Mouse (Mus musculus): ENCODE data around the gene Reln.
A peak's percentile ranks its signal among the peaks of the same experiment; 100 is the strongest.

Gene Reln

DNA sequence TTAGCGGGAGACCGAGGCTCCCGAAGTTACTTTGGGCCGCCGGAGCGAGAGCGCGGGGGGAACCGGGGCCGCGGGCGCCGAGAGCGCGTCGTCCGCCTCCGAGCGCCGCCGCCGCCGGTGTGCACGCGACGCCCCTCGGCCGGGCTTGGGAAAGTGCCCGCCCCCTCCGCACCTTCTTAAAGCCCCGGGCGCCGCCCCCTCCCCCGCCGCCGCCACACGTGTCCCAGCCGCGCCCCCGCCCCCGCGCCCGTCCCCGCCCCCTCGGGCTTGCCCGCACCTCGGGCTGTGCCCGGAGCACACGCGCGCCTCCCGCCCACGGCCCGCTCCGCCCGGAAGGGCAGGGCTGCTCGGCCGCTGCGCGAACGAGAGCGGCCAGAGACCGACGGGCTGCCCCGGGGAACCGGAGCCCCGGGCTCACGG lies at the start of gene Reln:
Reln (minus strand) TSS at position 147 of the 420 bp plus-strand sequence.
- DNase-seq (ENCODE audit: low spot score in 2 of 2): peak in 1 of 2 experiments; percentile 17

DNA sequence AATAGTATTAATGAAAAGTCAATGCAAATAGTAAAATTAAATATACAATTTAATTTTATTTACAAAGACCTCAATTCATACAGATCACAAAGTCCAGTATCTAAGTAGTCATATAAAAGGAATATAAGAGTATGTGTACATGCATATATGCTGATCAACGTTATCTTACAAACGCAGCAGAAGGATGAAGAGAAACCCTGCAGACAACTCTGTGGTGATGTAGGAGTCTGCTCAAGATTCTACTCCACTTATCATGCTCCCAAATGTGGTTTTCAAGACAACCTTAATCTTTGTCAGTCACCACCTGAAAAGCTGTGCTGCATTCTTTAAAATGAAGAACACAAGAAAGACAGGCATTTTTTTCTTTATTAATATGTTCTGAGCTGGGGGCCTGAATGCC lies 44.0 kb upstream of the Reln start:
- DNase-seq (ENCODE audit: low spot score in 2 of 2): no peak

DNA sequence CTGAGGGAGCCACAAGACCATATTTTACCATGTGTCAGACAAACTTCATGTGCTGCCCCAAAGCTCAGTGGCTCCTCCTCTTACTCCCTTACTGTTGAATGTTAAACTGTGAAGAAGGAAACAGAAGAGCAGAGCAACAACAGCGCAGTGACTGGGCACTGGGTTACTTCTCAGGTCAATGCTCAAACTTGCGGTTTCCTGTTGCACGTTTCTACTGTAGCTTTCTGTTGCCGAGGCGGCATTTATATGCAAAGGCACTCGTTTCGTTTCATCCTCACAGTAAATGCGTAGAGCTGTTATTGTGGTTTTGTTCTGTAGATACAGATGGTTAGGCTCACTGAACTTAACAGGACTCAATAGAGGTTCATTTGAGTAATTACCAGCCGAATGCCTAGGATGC lies 16.0 kb upstream of the Reln start:
- no peak for DNase-seq (ENCODE audit: low spot score in 2 of 2)

DNA sequence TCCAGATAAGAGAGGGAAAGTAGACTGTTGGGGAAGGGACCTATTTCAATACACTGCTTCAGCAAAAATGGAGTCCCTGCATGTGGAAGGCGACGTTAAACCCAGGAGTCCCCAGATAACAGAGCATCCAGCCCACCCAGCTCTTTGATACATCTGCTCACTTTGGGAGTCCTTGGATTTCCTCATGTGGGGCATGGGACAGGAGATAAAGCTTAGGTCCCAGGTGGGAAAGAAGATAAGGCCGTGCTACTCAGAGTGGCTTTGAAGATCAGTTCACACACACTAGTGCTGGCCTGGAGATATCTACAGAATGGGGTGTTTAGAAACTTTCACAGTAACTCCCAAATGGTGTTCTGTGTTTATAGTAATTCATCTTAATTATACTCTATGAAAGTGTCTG lies 3.9 kb upstream of the Reln start:
- no peak for DNase-seq (ENCODE audit: low spot score in 2 of 2)

DNA sequence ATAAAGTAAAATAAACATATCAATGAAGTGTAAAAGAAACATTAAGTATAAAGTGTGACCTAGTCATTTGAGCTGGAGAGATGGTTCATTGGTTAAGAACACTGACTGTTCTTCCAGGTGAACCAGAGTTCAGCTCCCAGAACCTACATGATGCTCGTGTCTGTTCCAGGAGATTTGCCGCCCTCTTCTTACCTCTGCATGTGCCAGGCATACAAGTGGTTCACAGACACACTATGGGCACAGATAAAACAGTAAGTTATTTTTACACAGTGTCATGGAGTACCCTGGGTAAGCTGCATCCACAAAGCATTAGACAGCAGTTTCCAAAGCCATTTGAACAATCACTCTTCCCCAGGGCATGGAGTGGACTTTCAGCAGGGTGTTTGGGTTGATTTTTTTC lies 3.2 kb upstream of the Reln start:
- DNase-seq (ENCODE audit: low spot score in 2 of 2): no peak

DNA sequence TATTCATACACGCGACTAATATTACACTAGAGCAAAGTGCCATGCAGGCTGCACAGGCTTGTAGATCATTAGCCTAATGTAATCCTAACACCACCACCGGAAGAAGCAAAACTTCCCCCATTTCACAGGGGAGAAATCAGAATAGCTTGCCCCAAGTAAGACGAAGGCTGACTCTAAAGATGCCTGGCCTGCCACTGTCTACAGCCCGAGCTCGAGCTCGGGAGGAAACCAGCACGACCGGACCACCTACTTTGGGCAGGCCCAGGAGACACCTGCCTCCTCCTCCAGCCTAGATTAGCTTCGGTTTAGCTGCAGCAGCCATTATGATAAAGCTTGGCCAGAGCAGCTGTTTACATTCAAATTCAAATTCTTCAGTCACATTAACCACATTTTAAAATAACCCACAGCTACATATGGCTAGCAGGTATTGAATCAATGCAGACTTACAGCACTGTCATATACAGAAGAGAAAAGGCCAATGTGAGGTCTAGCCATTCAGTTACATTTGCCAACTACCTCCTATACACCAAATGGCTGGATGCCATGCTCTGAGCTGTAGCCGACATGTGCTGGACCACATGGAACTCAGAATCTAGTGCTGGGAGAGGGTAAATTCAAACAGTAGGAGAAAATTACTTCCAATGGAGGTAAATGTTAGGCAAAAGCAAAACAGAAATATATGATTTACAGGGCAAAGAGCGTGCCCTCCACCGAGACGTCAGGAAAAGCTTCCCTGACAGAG lies 1.6 kb upstream of the Reln start:
- DNase-seq (ENCODE audit: low spot score in 2 of 2): no peak

DNA sequence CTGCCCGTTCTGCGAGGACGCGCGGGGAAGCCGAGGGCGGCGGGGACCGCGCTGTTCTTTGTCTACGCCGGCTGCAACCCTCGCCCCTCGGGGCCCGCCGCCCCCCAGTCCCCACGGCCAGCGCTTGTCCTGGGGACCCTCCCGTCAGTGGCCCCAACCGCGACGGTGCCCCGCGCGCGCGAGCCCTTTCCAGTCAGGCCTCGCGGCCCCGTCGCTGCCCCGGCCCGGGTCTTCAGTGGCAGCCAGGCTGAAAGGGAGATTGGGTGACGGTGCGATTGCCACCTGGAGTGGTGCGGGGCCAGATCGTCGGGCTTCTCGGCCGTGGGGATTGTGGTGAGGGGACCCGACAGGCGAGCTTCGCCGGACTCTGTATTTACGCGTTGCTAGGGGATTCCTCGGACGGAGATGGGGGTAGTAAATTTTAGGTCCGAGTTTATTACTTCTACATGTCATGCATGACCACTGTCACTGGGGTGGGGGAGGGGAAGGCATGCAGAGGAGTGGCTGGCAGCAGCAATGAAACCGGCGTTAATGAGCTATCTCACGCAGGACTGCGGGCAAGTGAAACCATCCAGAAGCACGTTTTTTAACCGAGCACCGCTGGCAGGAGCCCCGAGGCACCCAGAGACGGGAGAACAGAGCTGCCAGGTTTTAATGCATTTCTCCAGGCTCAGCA lies 612 bp upstream of the Reln start:
- DNase-seq (ENCODE audit: low spot score in 2 of 2): no peak

DNA sequence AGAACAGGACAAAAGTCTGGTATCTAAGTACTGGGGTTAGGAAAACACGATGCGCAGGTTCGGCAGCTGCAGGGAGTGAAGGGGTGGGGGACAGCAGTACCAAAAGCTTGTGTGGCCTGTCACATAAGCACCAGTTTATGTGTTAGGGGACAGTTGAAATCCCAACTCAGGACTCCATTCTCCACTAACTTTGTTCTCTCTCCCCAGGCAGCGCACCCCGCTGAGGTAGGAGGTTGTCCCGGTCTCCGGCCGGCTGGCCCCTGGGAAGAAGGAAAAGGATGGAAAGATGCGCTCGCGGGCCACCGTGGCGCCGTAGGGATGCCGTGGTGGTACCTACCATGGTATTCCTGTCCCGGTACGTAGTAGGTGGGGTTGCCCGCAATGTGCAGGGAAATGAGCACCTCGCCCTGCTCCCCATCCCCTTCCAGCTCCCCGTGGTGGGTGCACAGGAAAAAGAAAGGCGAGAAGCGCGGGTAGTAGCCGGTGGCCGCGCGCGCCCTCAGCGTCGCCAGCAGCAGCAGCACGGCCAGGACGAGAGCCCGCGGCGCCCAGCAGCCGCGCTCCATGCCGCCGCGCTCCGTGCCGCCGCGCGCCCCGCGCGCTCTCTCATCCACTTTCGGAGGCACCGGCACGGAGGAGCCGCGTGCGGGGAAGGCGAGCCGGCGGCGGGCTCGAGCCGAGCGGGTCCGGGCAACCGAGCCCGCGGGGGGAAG lies 503 bp downstream of the Reln start:
- DNase-seq (ENCODE audit: low spot score in 2 of 2): peak in 1 of 2 experiments; percentile 23

DNA sequence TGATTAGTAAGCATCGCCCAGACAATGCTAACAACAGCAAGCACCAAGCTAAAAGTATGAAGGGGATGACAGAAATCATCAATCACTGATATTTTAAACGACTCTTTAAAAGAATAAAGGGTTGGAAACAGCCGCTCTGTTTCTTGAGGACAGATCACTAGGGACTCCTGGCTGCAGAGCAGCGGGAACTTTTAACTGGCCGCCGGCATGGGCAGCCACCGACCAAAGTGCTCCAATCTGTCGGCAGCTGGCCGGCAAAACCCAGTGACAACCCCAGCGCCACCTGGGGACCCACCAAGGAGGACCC lies 1.0 kb downstream of the Reln start:
- DNase-seq (ENCODE audit: low spot score in 2 of 2): no peak

DNA sequence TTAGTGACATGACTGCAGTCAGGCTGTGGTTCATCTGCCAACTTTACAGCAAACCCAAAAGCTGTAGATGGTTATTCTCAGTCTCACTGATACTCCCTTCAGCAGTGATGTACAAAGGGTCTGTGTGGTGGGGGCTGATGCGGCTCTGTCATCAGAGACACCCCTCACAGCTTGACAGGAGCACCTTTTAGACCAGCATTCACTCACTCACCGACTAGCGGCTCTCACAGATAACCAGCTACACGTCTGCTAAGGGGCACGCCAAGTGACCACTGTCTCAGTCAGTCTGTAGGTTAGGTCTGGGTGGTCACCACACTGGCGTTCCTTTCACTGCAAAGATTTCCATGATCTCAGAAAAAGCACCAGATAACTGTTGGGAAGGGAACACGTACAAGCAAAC lies 2.0 kb downstream of the Reln start:
- no peak for DNase-seq (ENCODE audit: low spot score in 2 of 2)

DNA sequence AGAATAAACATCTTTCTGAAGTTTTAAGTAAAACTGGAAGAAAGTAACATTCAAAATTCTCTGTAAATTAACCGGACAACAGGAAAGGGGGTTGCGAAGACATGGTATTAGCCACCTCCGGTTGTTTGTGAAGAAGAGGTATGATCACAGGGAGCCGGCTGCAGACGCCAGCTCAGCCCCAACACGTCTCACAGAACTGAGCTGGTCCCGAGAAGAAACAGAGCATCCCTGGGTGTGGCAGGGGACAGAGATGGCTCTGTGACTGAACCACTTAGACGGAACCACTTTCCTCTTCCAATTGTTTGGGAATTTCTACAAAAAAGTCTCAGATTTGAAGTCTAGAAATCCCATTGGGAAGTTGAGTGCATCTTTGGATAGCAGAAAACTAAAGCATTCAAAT lies 3.5 kb downstream of the Reln start:
- no peak for DNase-seq (ENCODE audit: low spot score in 2 of 2)

DNA sequence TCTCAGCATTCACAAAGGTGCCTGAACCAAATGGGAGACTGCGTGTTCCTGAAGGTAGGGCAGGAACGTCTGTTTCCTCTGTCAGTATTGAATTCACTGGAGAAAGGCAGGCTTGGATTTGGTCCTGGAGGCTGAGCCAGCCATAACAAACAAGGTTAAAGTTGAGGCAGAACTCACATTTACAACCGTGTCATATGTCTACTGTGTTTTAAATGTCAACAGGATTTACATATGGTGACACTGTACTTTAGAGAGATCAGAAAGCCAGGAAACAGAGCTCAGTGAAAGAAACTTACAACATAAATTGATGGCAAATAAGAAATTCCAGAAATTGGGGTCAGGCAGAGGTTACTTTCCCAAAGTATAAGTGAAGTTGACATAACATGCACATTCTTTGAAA lies 9.1 kb downstream of the Reln start:
- no peak for DNase-seq (ENCODE audit: low spot score in 2 of 2)

DNA sequence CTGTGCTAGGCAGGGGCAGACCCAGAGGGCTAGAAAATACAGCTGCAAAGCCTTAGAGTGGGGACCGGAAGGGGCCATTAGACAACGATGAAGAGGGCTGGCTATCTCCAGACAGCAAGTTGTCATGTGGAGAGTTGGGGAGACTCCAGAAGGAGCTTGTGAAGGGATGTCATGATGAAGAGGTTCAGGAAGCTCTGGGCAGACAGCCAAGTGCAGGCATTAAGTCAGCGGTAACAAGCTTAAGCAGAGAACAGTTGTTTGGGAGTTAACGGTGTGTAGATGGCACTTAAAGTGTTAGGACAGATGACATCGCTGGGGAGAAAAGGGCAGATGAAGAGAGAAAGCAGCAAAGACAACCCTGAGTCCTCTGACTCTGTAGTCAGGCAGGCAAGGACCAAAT lies 13.7 kb downstream of the Reln start:
- DNase-seq (ENCODE audit: low spot score in 2 of 2): no peak

DNA sequence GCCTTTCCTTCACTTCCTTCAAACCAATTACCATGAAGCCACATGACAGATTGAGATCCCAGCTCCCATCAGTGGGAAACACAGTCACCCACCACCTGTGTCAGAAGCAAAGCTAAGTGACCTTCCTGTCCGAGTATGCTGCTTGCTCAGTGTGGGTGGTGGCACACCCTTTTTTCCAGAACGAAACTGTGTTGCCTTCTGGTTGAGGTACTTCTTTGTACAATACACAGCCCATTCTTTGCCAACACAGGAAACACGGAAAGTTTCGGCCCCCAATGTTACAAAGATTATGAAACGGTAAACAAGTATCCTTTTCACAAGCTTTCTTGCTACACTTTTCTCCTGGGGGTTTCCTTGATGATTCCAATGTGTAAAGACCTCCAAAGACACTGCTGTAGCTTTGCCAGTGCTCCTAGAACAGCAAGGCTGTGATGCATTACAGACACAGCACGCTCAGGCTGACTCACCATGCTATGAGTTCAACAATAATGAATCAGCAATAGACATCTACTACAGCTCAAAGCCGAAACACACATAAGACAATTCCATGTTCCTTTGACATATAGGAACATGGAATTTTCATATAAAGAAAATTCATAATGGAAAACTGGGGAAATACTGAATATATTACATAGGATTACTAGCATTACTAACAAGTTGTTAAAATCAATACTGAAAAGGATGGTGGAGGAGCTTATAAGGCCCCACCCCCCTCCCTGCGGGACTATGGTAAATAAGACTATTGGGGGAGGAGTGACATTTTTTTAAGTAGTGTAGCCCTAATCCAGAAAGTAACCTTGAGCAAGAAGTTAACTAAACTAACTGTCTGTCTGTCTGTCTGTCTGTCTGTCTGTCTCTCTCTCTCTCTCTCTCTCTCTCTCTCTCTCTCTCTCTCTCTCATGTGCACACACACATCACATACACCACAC lies 15.8 kb downstream of the Reln start:
- DNase-seq (ENCODE audit: low spot score in 2 of 2): no peak

DNA sequence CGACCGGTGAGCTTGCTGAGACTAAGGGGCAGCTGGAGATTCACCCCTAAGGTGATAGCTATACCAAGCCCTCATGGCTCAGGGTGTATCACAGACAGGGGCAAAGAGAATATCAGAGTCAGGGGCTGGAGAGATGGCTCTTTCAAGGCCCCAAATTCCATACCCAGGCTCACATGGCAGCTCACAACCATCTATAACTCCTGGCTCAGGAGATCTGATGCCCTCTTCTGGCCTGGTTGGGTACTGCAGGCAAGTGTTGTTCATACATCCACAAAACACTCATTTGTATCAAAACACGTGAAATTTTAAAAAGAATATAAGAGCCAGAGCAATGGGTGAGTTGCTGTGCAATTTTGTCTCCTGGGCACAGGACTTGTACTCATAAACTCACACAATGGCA lies 17.3 kb downstream of the Reln start:
- DNase-seq (ENCODE audit: low spot score in 2 of 2): no peak

DNA sequence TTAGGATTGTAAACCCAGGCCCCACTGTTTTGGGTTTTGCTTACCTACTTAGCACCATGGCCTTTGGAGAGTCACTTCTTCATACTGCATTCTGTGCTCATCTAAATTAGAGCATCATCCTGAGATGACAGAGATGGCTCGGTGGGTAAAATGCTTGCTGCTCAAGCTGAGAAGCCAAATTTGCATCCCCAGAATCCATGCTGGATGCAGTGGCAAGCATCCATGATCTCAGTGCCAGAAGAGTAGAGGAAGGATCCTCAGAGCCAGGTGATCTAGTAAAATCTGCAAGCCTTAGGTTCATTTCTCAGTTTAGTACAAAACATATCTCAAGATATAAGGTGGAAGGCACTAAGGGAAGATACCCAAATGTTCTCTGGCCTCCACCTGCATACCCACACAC lies 20.7 kb downstream of the Reln start:
- no peak for DNase-seq (ENCODE audit: low spot score in 2 of 2)

DNA sequence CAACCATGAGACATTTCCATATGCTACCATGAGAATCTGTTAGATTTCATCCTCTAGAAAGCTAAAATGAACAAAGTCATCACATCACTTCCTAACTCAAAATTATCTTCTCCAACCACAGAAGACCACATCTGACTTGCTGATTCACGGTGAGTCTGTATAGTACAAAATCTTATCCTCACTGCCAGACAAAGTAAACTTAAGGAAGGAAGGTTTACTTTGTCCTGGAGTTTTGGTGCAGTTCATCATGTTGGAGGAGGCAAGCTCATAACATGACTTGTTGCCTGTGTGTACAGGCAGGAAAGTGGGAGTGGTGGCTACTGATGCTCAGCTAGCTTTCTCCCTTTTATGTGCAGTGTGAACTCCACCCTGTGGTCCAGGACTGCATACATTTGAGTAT lies 26.7 kb downstream of the Reln start:
- no peak for DNase-seq (ENCODE audit: low spot score in 2 of 2)

DNA sequence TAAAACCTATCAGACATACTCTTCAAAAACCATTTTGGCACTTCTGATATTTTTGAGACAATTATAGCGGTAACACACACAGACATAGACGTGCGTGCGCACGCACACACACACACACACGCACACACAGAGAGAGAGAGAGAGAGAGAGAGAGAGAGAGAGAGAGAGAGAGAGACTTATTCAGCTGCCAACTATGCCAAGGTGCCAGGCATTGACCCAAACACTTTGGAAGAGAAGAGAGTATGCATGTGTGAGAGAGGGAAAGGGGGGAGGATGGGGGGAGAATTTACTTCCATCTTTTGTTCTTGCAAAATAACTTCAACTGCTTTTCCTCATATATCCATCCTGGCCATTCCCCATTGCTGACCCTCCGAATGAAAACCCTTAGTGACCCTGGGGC lies 28.0 kb downstream of the Reln start:
- DNase-seq (ENCODE audit: low spot score in 2 of 2): no peak

DNA sequence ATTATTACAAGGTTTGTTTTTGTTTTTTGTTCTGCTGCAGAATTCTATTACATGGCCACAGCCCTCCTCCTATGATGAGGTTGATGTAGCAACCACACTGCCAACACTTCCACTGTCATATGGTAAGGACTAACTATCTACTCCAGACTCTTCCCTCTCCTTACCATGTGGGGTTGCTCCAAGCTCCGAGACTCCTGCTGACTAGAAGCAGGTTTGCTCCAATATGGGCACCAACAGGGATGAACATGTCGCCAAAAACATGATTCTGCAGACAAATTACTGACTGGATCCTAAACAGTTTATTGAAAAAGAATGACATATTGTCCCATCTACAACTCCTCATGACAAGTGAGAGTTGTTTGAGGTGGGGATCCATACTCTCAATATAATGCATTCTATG lies 28.5 kb downstream of the Reln start:
- DNase-seq (ENCODE audit: low spot score in 2 of 2): no peak

DNA sequence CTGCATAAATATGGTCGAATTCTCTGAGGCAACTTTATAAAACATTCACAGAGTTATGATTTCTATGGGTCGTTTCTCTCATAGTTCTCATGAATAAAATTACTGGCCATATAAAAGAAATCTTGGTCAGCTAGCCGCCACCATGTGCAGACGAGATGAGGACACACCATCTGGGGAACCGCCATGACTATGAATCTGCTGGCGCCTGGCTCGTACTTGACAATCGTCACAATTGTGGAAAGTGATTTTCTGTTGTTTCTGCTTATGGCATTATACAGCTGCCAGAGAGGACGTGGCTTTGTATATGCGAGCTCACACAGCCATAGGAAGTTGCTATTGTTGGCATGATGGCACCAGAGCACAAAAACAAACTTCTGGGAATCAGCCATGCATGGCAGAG lies 31.5 kb downstream of the Reln start:
- no peak for DNase-seq (ENCODE audit: low spot score in 2 of 2)

DNA sequence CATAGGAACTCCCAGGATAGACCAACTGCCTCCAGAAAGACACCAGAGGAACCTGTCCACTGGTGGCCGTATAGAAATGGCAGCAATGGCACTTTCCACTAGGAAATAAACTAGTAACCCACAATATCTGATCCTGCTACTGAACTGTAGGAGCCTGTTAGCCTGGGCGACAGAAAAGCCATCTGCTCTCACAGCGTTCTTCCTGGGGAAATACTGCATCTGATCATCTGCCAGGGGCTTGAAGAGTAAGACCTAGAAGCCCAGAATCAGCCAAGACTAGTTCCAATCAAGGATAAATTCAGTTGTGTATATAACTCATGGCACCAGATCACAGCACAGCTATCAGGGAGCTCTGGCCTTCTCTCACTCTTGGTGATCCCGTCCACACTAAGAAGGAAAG lies 33.5 kb downstream of the Reln start:
- no peak for DNase-seq (ENCODE audit: low spot score in 2 of 2)

DNA sequence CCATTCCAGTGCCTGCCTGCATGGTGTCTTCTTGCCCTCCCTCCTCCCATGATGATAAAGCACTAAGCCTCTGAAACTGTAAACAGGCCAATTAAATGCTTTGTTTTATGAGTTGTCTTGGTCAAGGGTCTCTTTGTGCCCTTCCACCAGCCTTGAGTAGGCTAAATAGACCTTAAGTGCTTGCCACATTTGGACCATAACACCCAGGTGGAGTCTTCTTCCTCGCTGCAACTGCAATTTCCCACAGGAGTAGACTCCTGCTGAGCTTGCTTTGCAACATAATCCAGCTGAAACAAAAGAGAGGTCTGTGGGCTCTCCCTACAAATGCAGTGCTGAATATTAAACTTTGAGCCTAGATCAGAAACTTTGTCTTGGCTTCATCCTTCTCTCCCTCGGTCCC lies 35.5 kb downstream of the Reln start:
- DNase-seq (ENCODE audit: low spot score in 2 of 2): no peak
